Mouse (Mus musculus): ENCODE data around the gene Olfr850.

Gene Olfr850

DNA sequence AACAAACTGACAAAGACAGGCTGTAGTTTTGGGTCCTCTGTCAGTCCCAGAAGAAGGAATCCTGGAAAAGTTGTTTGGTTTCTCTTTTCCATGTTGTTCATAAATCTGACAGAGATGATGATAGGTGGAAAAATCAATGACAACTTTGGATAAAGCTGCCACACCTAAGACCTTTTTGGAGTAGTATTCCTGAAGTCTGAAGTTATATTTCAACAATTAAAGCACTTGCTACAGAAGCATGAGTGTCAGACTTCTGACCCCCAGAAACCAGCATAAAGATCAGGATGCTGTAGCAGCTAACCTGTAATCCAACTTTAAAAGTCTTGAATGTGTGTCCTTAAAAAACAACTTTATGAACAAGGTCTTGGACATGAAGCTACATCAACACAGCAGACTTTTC, at the start of gene Olfr850:
TSS of gene Olfr850 (minus strand) at position 101 of the 400 bp plus-strand sequence.
- no peak for DNase-seq (ENCODE audit: low read depth, low spot score)

DNA sequence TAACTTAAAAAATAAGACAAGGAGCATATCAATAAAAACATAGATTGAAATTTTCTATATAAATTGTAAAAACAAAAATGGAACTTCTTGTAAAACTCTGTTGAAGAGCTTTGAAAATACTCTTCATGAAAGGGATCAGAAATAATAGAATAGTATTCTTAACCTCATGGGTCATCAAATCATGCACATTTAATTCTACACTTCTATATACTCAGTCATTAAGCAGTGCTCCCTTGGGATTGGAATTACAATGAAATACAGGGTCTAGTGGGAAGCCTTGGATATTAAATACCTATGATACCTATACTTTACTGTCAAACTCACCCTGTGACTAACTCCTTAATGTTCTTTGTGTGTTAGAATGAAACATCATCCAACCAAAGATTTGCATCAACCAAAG, 14.9 kb upstream of the Olfr850 start, which contains the start of gene Olfr851:
TSS of gene Olfr851 (plus strand) at position 301 of the 400 bp plus-strand sequence.
- DNase-seq (ENCODE audit: low read depth, low spot score), result no peak

DNA sequence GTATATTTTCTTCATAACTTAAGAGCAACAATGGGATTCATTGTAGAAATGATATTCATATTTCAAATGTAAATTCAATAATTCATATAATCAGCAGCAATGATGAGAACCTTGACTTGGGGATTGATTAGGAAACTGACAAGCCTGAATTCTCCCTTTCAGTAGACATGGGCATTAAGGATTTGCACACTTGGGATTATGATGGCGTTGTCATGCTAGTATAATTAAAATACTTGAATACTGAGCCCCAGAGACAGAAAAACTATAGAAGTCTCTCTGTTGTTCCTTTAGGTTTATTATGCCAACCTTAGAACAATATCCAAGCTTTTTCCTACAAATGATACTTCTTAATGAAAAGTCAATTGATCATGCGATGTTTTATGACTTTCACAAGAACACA, 38.1 kb downstream of the Olfr850 start, which contains the start of gene Olfr849:
TSS of gene Olfr849 (plus strand) at position 301 of the 400 bp plus-strand sequence.
- no peak for DNase-seq (ENCODE audit: low read depth, low spot score)

All from retina, adult 2 months (tissue).